Mouse (Mus musculus) kidney, adult 2 months (tissue): ENCODE data around the gene Il15. TPM values are rescaled to one million over a fixed set of nuclear protein-coding genes. Genes with fewer than 3 reads are reported as not detected.

Experiments used
- DNase-seq: peaks from one replicate; pipeline ENCODE4 v3.0.0; 2021
- H3K27ac ChIP-seq: fragments of 200-500 bp; 2 replicates; pipeline ENCODE4 v1.5.1; 2012; ENCODE audit warnings: low read depth, low read length, control low read depth, inconsistent platforms; ENCODE audit not compliant: insufficient read depth
- H3K27me3 ChIP-seq: fragments of 200-500 bp; replicated peaks from 2 replicates; pipeline ENCODE4 v1.6.1; 2012; ENCODE audit warnings: mild to moderate bottlenecking, moderate library complexity, low read length, inconsistent platforms; ENCODE audit not compliant: control insufficient read depth, insufficient read depth
- H3K36me3 ChIP-seq: fragments of 200-500 bp; 2 replicates; pipeline ENCODE4 v1.6.1; 2012; ENCODE audit warnings: mild to moderate bottlenecking, moderate library complexity, low read length, inconsistent platforms; ENCODE audit not compliant: control insufficient read depth, insufficient read depth
- H3K4me1 ChIP-seq: fragments of 200-500 bp; 2 replicates; pipeline ENCODE4 v1.6.1; 2011; ENCODE audit warnings: low read length; ENCODE audit not compliant: control insufficient read depth, insufficient read depth
- H3K4me3 ChIP-seq: fragments of 200-500 bp; 2 replicates; pipeline ENCODE4 v1.5.1; 2011; ENCODE audit warnings: mild to moderate bottlenecking, low read depth, low read length, control low read depth; ENCODE audit not compliant: insufficient read depth
- CTCF ChIP-seq: fragments of 200-500 bp; conservative IDR thresholded peaks from 2 replicates; pipeline ENCODE4 v1.5.1; 2011; ENCODE audit warnings: low read depth, mild to moderate bottlenecking, control low read depth, low read length, moderate library complexity, mixed read lengths; ENCODE audit not compliant: insufficient read depth, insufficient read length
- POLR2A ChIP-seq: fragments of 200-500 bp; IDR thresholded peaks from one replicate; pipeline ENCODE4 v1.6.1; 2011; ENCODE audit warnings: low read depth, low read length, control low read depth
- WGBS: fragments of 180-500 bp; shearing (Covaris S2); methylation state at CpG from one replicate; pipeline ENCODE4 v1.1.7; 2018; 5-methylcytosine and 5-hydroxymethylcytosine counted together
- polyA plus RNA-seq: library from polyadenylated mRNA; depleted of rRNA; stranded (reverse); fragments of >200 nt; gene quantifications from 2 replicates; pipeline ENCODE4 v1.2.3, GENCODE M21; 2012

Gene Il15
- polyA plus RNA-seq, 1 experiment = 17.6 TPM

DNA sequence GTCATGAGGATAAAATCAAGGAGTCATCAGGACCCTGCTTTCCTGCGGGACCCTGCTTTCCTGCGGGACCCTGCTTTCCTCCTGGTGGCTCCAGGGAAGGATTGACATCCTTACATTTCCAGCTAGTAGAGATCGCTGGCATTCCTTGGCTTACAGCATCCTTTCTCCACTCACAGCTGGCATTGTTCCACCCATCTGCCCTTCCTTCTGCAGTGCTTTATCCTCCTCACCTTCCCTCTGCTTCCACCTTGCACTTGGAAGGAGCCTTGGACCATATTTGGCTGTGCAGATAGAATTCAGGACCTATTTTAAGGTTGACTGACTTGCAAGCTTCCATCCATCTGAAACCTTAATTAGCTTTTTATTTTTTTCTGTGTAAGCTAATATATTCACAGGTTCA is 117.2 kb downstream of the Il15 start:
- H3K4me1 ChIP-seq = no peaks in the 10 kb centered on the region
- TF ChIP-seq POLR2A (no peak), CTCF (no peak)
- no peak overlapping the region for H3K4me3 ChIP-seq
- no peak for DNase-seq
- H3K27me3 ChIP-seq = no peaks in the 10 kb centered on the region
- WGBS = 89% methylated on average over 3 of the region's 3 CpGs
- H3K27ac ChIP-seq = no peak overlapping the region
- no peaks in the 10 kb centered on the region for H3K36me3 ChIP-seq

DNA sequence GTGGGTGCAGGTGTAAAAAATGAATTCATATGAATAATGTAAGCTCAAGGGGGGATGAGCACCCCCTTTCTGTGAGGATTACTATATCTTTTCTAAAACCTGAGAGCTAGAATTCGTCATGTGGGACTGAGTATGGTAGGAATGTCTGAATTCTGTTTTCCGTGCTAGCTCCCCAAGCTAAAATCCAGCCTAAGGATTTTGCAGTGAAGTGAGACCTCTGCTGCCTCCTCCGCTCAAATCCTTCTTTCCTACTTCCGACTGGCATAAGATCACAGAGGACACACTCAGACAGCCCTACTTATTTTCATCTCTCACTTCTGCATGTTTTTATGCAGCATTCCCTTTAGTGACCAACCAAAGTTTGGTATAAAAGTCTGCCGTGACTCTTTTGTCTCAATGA is 121.0 kb downstream of the Il15 start:
- Histone ChIP-seq H3K4me3 (no peak overlapping the region), H3K27me3 (no peaks in the 10 kb centered on the region), H3K36me3 (no peaks in the 10 kb centered on the region), H3K27ac (no peak overlapping the region), H3K4me1 (no peaks in the 10 kb centered on the region)
- TF ChIP-seq CTCF = no peak
- no peak for TF ChIP-seq POLR2A
- DNase-seq = no peak
- 79% methylated on average over 5 of the region's 5 CpGs for WGBS
